Mouse (Mus musculus): ENCODE data around the gene Foxo4.
A peak's percentile ranks its signal among the peaks of the same experiment; 100 is the strongest.

DNA sequence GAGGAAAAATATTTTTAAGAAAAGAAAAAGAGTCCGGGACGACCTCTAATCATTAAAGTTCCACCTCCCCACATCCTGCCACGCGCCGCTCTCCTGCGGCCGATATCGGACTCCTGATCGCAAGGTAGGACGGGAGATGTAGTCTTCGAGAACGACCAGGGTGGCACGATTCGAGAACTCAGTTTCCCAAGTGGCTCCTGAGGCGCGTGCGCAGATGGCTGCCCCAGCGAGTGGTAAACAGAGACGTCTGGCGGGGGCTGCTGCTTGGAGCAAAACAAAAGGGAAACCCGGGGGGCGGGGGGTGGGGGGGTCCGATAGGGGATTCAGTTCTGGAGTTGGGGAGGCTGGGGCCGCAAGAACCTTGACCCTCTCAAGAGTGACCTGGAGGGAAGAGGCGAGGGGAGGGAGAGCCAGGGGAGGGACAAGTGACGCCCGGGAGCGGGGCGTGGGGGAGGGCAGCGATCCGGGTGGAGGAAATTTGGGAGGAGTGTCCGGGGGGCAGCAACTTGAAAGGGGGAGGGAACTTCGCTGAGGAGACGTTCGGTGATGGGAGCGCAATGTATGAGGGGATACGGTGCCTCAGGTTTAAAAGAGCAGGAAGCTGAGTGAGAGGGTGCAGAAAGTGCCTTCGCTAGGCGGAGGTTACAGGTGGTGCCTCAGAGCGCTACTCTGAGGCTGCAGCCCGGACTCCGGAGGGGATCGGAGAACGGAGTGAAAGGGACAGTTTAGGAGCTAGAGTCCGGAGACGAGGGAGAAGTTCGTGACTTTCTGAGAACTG is at the start of gene Foxo4:
- no peak for TF ChIP-seq CTCF (IDR thresholded peaks at IDR 0.05; ENCODE audit: insufficient read depth, low read length)
- peak; percentile 62; the same call in 1 of the 2 replicates for TF ChIP-seq POLR2A (IDR thresholded peaks at IDR 0.05; ENCODE audit: borderline replicate concordance, extremely low read depth, low read depth, low read length)

Data from lung, adult 2 months (tissue).